Mouse (Mus musculus) heart, adult 8-10 months (tissue): ENCODE results near the gene Txlnb. TPM values are rescaled to one million over a fixed set of nuclear protein-coding genes. Genes with fewer than 3 reads are reported as not detected.
"Not testable (repeated sequence)": the region's sequence is repeated elsewhere in the genome, so short reads cannot be mapped to it uniquely, and the experiment has no call there.

ENCODE experiments used
- DNase-seq: peaks from one replicate; pipeline ENCODE4 v3.0.0; 2022; ENCODE audit warnings: low spot score
- total RNA-seq, 4 experiments: library from RNA; stranded (reverse); gene quantifications; 2 replicates each; pipeline ENCODE4 v1.2.4; 2022

The Txlnb gene
- total RNA-seq, result 100 to 1,000 TPM; 388 to 469 (median 414) TPM

DNA sequence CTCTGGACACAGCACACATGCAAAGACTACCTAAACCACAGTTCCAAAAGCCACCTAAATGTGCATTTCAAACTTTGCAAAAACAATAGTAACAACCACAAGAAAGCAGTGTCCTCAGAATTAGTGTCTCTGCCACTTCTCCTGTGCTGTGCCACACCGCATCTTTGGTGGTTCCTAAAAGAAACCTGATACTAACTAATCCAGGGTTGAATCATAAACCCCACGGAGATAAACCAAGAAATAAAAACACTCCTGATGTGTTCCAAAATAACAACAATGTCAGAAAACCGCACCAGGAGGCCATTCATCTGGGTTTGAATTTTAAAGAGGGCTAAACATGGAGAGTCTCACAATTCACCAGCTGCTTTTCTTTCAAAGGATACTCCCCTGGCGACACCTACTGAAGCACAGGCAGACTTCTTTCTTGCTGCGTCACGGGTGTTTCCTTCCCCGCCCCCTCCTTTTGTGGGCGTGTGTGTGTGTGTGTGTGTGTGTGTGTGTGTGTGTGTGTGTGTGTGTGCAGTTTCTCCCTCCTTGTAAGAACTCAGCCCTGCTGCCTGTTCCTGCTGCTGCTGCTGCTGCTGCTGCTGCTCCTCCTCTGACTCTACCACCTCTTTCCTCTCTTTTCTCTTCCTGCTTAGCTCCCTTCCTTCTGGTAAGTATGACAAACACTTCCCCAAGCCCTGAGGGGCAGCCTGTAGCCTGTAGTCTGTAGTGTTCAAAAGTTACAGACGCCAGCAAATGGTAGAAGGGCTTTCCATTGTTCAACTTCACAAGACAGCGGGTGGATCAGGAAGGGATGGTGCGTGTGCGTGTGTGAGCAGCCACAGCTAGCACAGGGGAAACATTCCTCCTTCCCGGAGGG is at the start of gene Txlnb:
Gene Txlnb (plus strand): TSS at position 460 of the 865 bp plus-strand sequence.
- DNase-seq, result peak; percentile 67

DNA sequence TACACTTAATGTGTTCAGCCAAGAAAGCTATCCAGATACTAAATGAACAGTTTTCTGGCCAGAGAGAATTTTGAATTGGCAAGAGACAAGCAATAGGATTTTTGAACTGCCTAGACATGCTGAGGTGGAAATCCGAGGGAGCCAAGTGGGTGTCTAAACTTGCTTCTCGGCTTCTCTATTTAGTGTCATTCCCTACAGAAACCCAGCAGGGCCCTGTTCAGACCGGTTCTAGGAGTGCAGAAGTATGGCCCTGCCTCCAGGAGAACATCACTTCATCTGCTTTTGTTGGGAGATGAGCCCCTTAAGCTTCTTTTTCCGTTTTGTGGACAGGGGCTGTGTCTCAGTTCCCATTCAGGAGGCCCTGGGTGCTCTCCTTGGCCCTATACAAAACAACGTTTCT is 43.5 kb upstream of the Txlnb start:
- no peak for DNase-seq

DNA sequence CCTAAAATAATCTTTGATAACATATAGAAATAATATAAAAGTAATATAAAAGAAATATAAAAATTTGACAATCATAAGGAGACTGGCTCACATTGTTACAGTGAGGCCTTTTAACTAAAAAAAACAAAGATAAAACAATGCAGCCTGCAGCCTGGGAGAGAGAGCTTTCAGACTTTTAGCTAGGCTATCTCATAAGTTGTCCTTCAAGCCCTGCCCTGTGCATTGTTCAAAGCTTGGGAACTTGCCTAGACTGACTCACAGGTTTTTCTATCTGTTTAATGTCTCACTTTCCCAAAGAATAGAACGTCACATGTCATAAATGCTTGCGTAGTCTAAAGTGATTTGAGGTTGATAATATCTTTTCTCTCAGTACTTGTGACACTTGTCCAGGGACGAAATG is 36.3 kb upstream of the Txlnb start:
- DNase-seq, result no peak

DNA sequence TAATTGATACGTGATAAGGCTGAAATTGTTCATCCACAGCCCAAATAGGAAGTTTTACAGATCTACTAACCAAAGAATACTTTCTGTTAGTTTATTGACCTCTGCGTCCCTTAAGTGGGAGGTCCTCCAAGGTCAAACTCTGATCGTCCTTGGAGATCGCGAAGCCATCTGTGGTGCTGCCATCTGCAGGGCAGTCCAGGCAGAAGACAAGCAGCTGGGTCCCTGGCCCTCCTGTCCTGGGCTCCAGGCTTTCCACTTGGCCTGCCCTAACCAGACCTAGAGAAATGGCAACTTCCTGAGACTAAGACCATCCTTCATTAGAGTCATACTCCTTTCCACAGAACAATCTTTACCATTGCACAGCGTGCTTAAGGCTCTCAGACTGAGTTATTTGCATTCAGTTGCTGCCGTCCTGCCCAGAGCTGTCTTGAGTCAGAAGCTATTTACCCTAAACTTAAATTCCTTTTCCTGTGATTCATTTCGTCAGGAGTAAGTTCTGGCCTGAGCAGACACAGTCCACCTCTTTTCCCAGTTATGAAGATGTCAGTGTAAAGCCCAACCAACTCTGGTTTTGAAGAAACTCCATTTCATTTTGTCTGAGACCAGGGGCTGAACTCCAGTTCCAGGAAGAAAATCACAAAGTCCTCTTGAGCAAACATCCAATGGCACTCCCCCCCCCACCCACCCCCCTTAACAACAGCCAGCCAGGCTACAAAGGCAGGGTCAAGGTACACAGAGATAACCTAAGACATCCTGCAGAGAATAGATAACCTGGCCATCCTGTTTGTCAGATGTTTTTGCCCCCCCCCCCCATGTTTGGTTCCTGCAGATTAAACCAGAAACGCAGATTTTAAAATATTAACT is 35.0 kb upstream of the Txlnb start:
- no peak for DNase-seq

GRCm38 (mm10) chr10:17761652-17762051 is 34.4 kb upstream of the Txlnb start:
- no peak for DNase-seq

DNA sequence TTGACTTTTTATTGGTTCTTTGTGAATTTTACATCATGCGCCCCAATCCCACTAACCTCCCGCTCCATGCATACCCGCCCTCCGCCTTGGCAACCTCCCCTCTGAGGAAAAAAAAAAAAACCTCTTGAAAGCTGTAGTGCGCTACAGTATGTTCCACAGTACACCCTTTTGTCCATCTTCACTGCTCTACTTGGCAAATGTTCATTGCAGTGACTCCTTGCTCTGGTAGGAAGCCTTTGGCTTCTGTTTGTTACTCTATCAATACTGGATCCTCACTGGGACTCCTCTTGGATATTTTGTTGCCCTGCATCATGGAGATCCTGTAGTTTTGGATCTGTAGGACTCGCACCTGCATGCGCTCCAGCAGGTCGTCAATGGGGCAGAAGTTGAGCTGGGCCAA is 33.1 kb upstream of the Txlnb start:
- DNase-seq, result no peak

DNA sequence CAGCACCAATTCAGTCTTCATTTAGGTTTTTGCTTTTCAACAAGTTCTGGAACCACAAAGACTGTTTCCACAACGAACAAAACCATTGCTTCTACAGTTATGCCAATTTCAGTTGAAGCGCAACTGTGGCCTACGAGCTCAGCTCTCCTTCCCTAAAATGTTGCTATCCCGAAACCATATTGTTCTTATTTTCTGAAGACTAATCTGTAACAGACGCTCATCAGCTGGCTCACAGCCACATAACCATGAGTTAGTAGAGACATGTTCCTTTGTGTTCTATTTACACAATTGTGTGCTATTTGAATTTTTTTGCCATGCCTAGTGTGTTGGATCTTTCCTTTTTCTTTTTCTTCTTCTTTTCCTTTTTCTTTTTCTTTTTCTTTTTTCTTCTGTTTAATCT is 26.2 kb upstream of the Txlnb start:
- no peak for DNase-seq

- peak; percentile 63 for DNase-seq
These were observed 23.7 kb upstream of the Txlnb start for GRCm38 (mm10) chr10:17772364-17772763.

DNA sequence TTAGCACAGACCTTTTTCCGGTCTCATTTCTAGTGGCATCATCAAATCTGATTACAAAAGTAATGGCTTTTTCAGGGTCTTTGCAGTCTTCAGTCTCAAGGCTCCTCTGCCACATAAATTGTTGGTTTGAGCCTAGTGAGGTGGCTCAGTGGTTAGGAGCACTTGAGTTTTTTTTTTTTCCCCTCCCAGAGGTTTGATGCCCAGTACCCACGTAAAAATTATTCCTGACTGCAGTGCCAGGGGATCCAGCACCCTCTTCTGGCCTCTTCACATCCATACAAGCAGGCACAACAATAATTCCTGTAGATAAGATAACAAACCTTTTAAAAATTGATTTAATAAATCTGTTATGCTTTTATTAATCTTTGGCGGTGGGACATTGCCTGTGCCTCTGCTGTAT is 21.7 kb upstream of the Txlnb start:
- no peak for DNase-seq

GRCm38 (mm10) chr10:17775079-17775478 is 20.9 kb upstream of the Txlnb start:
- DNase-seq, result no peak

DNA sequence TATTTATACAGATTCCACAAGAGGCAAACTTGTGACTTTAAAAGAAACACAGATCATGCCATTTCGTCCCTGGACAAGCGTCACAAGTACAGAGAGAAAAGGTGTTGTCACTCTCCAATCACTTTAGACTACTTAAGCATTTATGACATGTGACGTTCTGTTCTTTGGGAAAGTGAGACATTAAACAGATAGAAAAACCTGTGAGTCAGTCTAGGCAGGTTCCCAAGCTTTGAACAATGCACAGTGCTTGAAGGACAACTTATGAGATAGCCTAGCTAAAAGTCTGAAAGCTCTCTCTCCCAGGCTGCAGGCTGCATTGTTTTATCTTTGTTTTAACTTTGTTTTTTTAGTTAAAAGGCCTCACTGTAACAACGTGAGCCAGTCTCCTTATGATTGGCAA is 19.3 kb upstream of the Txlnb start:
- DNase-seq, result not testable (repeated sequence)

GRCm38 (mm10) chr10:17786771-17787170 is 9.3 kb upstream of the Txlnb start:
- DNase-seq, result no peak

DNA sequence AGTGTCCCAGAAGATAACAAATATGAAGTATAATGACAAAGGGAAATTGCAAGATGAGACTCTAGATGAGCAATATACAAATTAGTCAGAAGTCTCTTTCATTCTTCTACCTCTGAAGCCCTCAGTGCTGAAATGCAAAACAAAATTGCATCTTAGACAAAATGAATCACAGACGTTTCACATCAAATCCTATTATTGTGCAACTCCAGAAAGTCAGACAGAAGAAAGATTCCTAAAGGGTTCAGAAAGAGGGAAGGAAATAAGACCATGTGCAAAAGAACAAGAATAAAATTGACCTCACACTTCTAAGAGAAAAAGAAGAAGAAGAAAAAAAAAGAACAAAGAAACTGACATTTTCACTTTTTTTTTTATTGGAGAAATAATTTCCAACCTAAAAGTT is 8.1 kb upstream of the Txlnb start:
- no peak for DNase-seq

- DNase-seq, result no peak
These were observed 7.7 kb upstream of the Txlnb start for GRCm38 (mm10) chr10:17788347-17788746.

- DNase-seq, result no peak
These were observed 2.1 kb upstream of the Txlnb start for GRCm38 (mm10) chr10:17793926-17794325.

GRCm38 (mm10) chr10:17794443-17794842 is 1.6 kb upstream of the Txlnb start:
- DNase-seq, result no peak

- no peak for DNase-seq
These were observed 799 bp upstream of the Txlnb start for GRCm38 (mm10) chr10:17795227-17795626.

DNA sequence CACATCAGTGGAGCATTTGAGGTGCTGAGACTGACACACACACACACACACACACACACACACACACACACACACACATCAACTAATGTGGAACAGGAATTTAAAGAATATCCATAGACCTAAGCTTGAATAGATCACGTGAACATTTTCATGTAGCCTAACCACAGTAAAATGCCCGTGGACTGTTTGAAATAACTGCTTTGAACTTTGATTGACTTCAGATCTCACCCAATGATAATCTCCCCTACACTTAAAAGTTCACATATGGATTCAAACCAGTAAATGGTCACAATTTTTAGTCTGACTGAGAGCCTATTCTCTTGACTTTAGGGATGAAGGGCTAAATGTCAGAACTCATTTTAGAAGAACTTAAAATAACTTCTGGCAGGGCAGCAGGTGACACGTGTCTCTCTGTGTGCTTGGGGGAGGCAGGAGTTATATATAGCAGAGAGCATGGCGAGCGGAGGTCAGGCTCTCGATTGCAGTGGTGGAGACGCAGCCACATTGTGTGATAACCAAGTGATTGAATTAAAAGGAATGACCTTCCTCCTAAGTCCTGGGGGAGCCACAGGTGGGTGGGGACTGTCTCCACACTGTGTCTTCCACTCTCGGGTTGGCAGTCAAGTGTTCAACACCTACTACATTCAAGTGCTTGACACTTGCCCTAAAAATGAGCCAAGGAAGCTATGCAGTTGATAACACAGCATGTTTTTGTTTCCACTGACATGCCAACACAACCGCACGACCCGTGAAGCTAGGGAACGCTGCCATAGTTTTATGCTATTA is 1.0 kb downstream of the Txlnb start:
- peak; percentile 76 for DNase-seq

DNA sequence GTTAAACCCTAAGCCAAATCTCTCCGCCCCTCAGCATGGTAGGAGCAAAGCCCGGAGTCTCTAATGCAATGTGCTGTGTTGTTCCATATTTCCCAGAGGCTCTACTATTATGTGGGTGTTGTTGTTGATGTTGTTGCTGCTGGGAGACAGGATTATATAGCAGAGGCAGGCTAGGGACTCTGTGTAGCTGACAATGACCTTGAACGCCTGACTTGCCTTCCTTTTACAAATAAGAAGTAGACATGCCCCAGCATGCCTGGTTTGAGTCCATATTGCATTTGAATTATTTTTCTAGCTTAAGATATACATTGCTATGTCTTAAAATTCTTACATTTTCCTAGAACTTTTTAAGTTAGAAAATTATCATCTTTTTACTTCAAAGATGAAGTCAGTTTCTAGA is 1.7 kb downstream of the Txlnb start:
- DNase-seq, result no peak

GRCm38 (mm10) chr10:17801788-17802187 is 5.8 kb downstream of the Txlnb start:
- no peak for DNase-seq

DNA sequence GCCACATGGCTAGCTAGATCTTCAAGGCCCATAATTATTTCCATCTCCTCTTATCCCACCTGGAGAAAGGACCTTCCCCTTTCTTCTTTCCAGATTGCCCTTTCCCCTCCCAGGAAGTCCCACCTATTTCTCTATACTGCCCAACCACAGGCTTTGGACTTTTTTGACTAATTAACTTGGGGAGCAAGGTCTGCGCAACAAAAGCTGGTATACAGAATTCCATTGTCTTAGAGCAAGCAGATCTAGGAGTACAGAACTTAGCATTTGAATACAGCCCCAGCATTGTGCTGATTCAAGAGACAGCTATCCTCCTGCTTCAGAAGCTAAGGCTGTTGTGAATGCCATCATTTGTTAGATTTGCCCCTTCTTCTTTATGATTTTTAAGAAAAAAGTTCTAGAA is 12.5 kb downstream of the Txlnb start:
- DNase-seq, result no peak

- DNase-seq, result no peak
These were observed 19.0 kb downstream of the Txlnb start for GRCm38 (mm10) chr10:17815052-17815451.
